Mouse (Mus musculus) cerebellum, adult 2 months (tissue): Measurements from ENCODE around the gene Scgb1c1. TPM values are rescaled to one million over a fixed set of nuclear protein-coding genes. Genes with fewer than 3 reads are reported as not detected.

ENCODE experiments used
- DNase-seq, 2 experiments: peaks; one replicate each; pipeline ENCODE4 v3.0.0; 2021
- H3K27ac ChIP-seq: fragments of 200-500 bp; 2 replicates; pipeline ENCODE4 v1.5.1; 2012; ENCODE audit warnings: low read length, control low read depth, inconsistent platforms; ENCODE audit not compliant: insufficient read depth
- H3K27me3 ChIP-seq: fragments of 200-500 bp; 2 replicates; pipeline ENCODE4 v1.6.1; 2012; ENCODE audit warnings: inconsistent platforms, mild to moderate bottlenecking, low read length, moderate library complexity; ENCODE audit not compliant: control insufficient read depth, insufficient read depth
- H3K4me1 ChIP-seq: fragments of 200-500 bp; 2 replicates; pipeline ENCODE4 v1.6.1; 2011; ENCODE audit warnings: low read length; ENCODE audit not compliant: control insufficient read depth, insufficient read depth
- H3K4me3 ChIP-seq: fragments of 200-500 bp; replicated peaks from 2 replicates; pipeline ENCODE3; 2011; ENCODE audit warnings: mild to moderate bottlenecking, low read depth, low read length, control low read depth; ENCODE audit not compliant: insufficient read depth
- CTCF ChIP-seq: fragments of 200-500 bp; IDR thresholded peaks from 2 replicates; pipeline ENCODE4 v1.5.1; 2011; ENCODE audit warnings: low read depth, mild to moderate bottlenecking, control low read depth, low read length, moderate library complexity, borderline replicate concordance; ENCODE audit not compliant: insufficient read depth
- POLR2A ChIP-seq: fragments of 200-500 bp; IDR thresholded peaks from 2 replicates; pipeline ENCODE4 v1.6.1; 2011; ENCODE audit warnings: low read length, control low read depth, borderline replicate concordance; ENCODE audit not compliant: insufficient read depth
- WGBS: fragments of 180-500 bp; shearing (Covaris S2); methylation state at CpG from one replicate; pipeline ENCODE4 v1.1.7; 2018; 5-methylcytosine and 5-hydroxymethylcytosine counted together
- polyA plus RNA-seq: library from polyadenylated mRNA; depleted of rRNA; stranded (reverse); fragments of >200 nt; gene quantifications from 2 replicates; pipeline ENCODE4 v1.2.3, GENCODE M21; 2012

The Scgb1c1 gene
- polyA plus RNA-seq, 1 experiment = not detected

GRCm38 (mm10) chr7:140856785-140857549, 11.6 kb downstream of the Scgb1c1 start, which contains the start of gene Ric8a:
Gene Ric8a (plus strand): TSS chr7:140856957.
- peak within 1 kb of the TSS; percentile 86 for H3K4me3 ChIP-seq
- peak within 1 kb of the TSS; percentile 82 for H3K27ac ChIP-seq
- peak; percentile 90 for DNase-seq
- H3K4me1 ChIP-seq = peaks cover 28% of the 10 kb centered on the region
- no peaks in the 10 kb centered on the region for H3K27me3 ChIP-seq
- TF ChIP-seq CTCF (no peak), POLR2A (peak; percentile 68; the same call in 1 of the 2 replicates)
- WGBS = under 1% methylated on average over 50 of the region's 50 CpGs

- Histone ChIP-seq H3K4me3 (peak within 1 kb of the TSS; percentile 86), H3K27ac (peak within 1 kb of the TSS; percentile 82), H3K4me1 (peaks cover 28% of the 10 kb centered on the region), H3K27me3 (no peaks in the 10 kb centered on the region)
- DNase-seq = peak; percentile 19 to 46
- WGBS = 7% methylated on average over 40 of the region's 40 CpGs
- TF ChIP-seq CTCF = no peak
- no peak for TF ChIP-seq POLR2A
Measured at GRCm38 (mm10) chr7:140857550-140858505, 12.5 kb downstream of the Scgb1c1 start, which contains the start of gene Bet1l. Gene Bet1l (minus strand): TSS chr7:140857577.

- H3K4me1 ChIP-seq = peaks cover 28% of the 10 kb centered on the region
- no peak for DNase-seq
- no peaks in the 10 kb centered on the region for H3K27me3 ChIP-seq
- H3K4me3 ChIP-seq = peak overlapping the region; percentile 86
- WGBS = 87% methylated on average over 8 of the region's 8 CpGs
- H3K27ac ChIP-seq = no peak overlapping the region
- TF ChIP-seq CTCF = no peak
- no peak for TF ChIP-seq POLR2A
Measured at GRCm38 (mm10) chr7:140858746-140859145, 13.4 kb downstream of the Scgb1c1 start.

GRCm38 (mm10) chr7:140859997-140860396, 14.7 kb downstream of the Scgb1c1 start:
- TF ChIP-seq POLR2A = no peak
- TF ChIP-seq CTCF = no peak
- no peaks in the 10 kb centered on the region for H3K27me3 ChIP-seq
- no peak for DNase-seq
- H3K4me3 ChIP-seq = no peak overlapping the region
- WGBS = 50% methylated on average over 6 of the region's 6 CpGs
- no peak overlapping the region for H3K27ac ChIP-seq
- peaks cover 26% of the 10 kb centered on the region for H3K4me1 ChIP-seq

GRCm38 (mm10) chr7:140860728-140861127, 15.4 kb downstream of the Scgb1c1 start:
- DNase-seq = peak in 1 of 2 experiments; percentile 26
- no peaks in the 10 kb centered on the region for H3K27me3 ChIP-seq
- TF ChIP-seq CTCF (no peak), POLR2A (no peak)
- H3K4me1 ChIP-seq = peaks cover 23% of the 10 kb centered on the region
- WGBS = 16% methylated on average over 5 of the region's 5 CpGs
- no peak overlapping the region for H3K4me3 ChIP-seq
- no peak overlapping the region for H3K27ac ChIP-seq

GRCm38 (mm10) chr7:140864761-140865160, 19.4 kb downstream of the Scgb1c1 start:
- 82% methylated on average over 12 of the region's 12 CpGs for WGBS
- no peak for TF ChIP-seq POLR2A
- TF ChIP-seq CTCF = no peak
- H3K27ac ChIP-seq = no peak overlapping the region
- DNase-seq = no peak
- H3K27me3 ChIP-seq = no peaks in the 10 kb centered on the region
- peaks cover 11% of the 10 kb centered on the region for H3K4me1 ChIP-seq
- no peak overlapping the region for H3K4me3 ChIP-seq

- no peak for TF ChIP-seq POLR2A
- no peak for TF ChIP-seq CTCF
- no peaks in the 10 kb centered on the region for H3K4me1 ChIP-seq
- H3K4me3 ChIP-seq = no peak overlapping the region
- H3K27ac ChIP-seq = no peak overlapping the region
- no peaks in the 10 kb centered on the region for H3K27me3 ChIP-seq
- DNase-seq = no peak
- WGBS = 94% methylated on average over 4 of the region's 4 CpGs
Measured at GRCm38 (mm10) chr7:140874224-140874623, 28.9 kb downstream of the Scgb1c1 start.

GRCm38 (mm10) chr7:140877364-140877763, 32.0 kb downstream of the Scgb1c1 start:
- WGBS = 89% methylated on average over 6 of the region's 6 CpGs
- no peak overlapping the region for H3K4me3 ChIP-seq
- H3K27me3 ChIP-seq = no peaks in the 10 kb centered on the region
- TF ChIP-seq CTCF (no peak), POLR2A (no peak)
- no peak for DNase-seq
- no peak overlapping the region for H3K27ac ChIP-seq
- no peaks in the 10 kb centered on the region for H3K4me1 ChIP-seq
